Mouse (Mus musculus): Measurements from ENCODE around the gene Elovl3.
"Not testable (repeated sequence)": the region's sequence is repeated elsewhere in the genome, so short reads cannot be mapped to it uniquely, and the experiment has no call there.

Gene Elovl3

DNA sequence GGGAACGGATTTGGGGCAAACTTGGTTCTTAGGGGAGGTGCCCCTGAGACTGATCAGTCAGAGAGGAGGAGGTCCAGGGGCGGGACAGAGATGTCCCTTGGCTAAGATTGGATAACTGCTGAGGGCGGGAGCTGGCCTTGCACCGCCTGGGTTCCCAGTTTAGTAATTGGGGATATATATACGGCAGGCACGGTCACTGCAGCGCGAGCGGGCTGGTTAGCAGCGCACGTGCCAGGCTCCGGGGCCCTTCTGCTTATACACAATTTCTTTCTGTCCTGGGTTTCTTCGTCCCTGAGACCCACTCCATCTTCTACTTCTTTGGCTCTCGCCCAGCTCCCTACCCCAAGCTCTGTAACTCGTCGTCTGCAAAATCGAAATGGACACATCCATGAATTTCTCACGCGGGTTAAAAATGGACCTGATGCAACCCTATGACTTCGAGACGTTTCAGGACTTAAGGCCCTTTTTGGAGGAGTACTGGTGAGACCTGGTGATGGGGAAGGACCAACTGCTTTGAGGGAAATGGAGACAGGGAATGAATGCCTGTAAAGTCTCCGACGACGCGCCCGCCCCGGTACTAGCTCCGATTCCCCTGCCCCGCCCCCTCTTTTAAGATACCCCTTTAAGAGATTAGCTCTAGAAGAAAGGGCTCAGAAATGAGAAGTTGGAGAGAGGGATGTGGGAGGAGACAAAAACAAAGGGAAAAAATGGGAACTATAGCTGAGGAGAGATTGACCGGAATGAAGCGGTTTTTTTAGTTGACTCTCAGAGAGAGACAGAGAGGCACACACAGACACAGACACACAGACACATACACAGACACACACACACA is at the start of gene Elovl3:
Elovl3 (plus strand) TSS at position 204 of the 832 bp plus-strand sequence.
- no peak for DNase-seq

- no peak for DNase-seq
These were observed 46.5 kb upstream of the Elovl3 start for GRCm38 (mm10) chr19:46085185-46085584.

- peak; percentile 52 to 61 for DNase-seq
These were observed 45.4 kb upstream of the Elovl3 start for GRCm38 (mm10) chr19:46086337-46086736.

- DNase-seq, result peak in 1 of 2 experiments; percentile 27
These were observed 43.8 kb upstream of the Elovl3 start for GRCm38 (mm10) chr19:46087871-46088270.

DNA sequence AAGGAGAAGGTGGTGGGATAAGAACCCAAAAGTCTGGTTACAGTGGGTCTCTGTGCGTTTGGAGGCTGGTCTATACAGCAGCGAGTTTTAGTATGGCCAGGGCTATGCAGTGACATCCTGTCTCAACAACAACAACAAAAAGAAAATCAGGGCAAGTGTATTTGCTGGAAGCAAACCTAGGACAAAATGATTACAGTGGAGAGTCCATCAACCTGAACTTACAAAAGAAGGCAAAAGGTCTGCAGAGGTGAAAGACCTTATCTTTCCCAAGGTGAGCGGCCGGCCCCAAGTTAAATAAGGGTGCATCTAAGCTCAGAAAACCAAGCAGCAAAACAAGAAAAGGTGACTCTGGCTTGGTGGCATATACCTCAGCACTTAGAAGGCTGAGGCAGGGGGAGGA is 40.1 kb upstream of the Elovl3 start:
- DNase-seq, result no peak

- DNase-seq, result no peak
These were observed 37.6 kb upstream of the Elovl3 start for GRCm38 (mm10) chr19:46094144-46094543.

DNA sequence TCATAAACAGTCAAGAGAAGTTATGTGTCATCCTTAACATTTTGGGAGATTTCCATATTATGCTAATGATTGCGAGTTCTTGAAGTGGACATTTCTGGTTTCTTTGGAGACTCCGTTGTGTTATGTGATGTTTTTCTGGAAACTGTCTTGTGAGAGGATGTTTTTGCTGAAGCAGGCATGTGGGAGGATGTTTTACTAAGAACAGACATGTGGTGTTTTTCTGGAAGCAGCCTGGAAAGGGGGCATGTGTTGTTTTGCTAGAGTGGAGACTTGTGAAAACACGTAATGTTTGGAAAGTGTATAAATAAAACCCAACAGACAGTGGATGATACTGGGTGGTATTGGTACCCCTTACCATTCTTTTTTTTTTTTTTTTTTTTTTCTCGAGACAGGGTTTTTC is 36.4 kb upstream of the Elovl3 start:
- DNase-seq, result no peak

- DNase-seq, result no peak
These were observed 35.3 kb upstream of the Elovl3 start for GRCm38 (mm10) chr19:46096396-46096795.

GRCm38 (mm10) chr19:46099561-46099960 is 32.1 kb upstream of the Elovl3 start:
- no peak for DNase-seq

DNA sequence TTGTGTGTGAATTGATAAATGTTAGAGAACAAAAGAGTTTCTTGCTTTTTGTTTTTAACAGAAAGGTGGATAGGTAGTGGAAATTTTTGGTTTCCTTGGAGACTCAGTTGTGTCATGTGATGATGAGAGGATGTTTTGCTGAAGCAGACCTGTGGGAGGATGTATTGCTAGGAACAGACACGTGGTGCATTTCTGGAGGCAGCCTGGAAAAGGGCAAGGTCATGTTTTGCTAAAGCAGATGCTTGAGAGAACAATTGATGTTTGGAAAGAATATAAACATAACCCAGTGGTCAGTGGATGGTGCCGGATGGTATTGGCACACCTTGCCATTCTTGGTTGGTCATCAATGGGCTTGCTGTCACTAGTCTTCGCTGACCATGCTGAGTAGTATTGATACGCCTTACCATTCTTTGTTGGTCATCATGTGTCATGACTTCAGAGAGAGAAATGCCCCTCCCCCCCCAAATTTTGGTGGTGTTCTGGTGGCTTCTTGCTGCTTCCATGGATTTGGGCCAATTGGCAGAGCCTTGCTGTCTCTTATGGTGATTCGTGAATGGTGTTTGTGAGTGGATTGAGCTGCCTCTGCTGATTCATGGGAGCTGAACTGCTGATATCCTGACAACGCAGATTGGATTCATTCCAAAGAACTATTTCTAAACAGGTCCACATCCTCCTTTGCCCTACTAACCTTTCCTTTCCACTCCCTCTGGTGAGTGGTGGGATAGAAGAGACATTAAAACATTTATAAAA is 28.1 kb upstream of the Elovl3 start:
- no peak for DNase-seq

- DNase-seq, result no peak
These were observed 27.5 kb upstream of the Elovl3 start for GRCm38 (mm10) chr19:46104187-46104557.

- no peak for DNase-seq
These were observed 21.5 kb upstream of the Elovl3 start for GRCm38 (mm10) chr19:46110214-46110613.

GRCm38 (mm10) chr19:46110781-46111180 is 20.9 kb upstream of the Elovl3 start:
- DNase-seq, result no peak

DNA sequence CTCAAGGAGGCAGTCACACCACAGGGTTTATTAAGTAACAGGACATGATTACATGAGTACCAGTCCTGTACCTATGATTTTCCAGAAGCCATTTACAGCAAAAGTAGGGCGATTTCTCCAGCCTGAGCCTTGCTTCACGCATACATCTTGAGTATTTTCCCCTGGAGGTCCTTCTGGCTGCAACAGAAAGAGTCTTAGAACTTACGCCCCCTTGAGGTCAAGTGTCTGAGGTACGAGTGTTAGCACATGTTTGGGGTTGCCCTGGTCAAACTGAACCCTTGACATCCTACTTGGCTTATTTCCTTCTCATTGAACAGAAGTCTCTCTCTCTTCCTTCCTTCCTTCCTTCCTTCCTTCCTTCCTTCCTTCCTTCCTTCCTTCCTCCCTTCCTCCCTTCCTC is 17.1 kb upstream of the Elovl3 start:
- DNase-seq, result no peak

- DNase-seq, result no peak
These were observed 12.2 kb upstream of the Elovl3 start for GRCm38 (mm10) chr19:46119458-46119857.

DNA sequence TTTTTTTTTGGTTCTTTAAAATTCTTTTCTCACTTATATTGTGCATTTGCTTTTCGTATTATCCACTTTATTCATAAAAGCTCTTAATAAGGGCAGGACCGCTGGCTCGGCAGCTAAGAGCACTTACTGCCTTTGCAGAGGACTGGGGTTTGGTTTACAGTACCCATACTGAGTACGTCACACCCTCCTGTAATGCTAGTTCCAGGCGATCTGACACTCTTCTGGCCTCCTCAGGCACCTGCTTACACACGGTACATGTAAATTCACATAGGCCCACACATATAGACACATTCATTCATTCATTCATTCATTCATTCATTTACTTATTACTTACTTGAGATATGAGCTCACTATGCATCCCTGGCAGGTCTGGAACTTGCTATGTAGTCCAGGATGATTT is 10.8 kb upstream of the Elovl3 start:
- no peak for DNase-seq

DNA sequence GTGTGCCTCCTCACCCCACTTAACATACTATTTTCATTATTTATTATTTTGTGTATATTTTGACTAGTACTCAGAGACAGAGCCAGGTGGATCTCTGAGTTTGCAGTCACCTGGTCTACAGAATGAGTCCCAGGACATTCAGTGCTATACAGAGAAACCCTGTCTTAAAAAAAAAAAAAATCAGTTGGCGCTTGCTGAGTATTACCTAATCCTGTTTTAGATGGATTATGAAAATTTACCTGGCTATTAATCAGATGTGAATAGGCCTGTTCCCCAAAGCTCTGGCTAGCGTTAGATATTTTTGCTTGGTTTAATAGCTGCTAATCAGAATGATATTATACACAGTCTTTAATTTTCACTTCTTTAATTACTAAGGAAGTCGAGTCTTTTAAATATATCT is 7.8 kb upstream of the Elovl3 start:
- no peak for DNase-seq

- DNase-seq, result no peak
These were observed 7.0 kb upstream of the Elovl3 start for GRCm38 (mm10) chr19:46124651-46125050.

DNA sequence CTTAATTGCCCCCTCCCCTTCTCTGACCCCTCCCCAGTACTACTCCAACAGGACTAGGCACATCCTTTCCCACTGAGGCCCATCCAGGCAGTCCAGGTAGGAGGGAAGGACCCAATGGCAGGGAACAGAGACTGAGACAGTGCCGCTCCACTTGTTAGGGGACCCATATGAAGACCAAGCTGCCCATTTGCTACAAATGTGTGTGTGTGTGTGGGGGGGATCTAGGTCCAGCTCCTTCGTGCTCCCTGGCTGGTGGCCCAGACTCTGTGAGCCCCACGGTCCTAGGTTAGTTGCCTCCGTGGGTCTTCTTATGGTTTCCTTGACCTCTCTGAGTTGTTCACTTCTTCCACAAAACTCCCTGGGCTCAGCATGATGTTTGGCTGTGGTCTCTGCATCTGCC is 5.4 kb upstream of the Elovl3 start:
- DNase-seq, result no peak

DNA sequence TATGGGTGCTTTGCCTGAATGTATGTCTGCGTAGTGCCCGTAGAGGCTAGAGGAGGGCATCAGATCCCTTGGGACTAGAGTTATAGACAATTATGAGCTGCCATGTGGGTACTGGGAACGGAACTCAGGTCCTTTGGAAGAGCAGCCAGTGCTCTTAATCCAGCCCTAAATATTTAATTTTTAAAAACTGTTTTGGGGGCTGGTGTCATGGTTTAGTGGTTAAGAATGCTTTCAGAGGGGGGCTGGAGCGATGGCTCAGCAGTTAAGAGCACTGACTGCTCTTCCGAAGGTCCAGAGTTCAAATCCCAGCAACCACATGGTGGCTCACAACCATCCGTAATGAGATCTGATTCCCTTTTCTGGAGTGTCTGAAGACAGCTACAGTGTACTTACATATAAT is 2.0 kb upstream of the Elovl3 start:
- not testable (repeated sequence) for DNase-seq

- DNase-seq, result no peak
These were observed 414 bp upstream of the Elovl3 start for GRCm38 (mm10) chr19:46131283-46131682.

DNA sequence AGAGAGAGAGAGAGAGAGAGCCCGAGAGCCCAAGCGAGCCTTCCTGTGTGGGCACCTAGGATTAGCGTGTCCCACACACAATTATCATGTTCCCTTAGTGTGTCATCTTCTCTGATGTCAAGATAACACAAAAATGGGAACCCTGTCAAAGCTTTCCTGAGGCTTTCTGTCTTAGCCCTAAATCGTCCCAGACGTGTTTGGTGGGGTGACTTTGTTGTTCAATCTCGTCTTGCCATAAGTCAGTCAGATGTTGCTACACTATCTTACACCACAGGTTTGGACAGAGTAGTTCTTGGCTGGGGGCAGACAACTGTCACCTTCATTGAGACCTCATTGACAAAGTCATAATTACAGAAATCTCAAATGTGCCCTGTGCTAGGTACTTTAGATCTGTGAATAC is 880 bp downstream of the Elovl3 start:
- no peak for DNase-seq

DNA sequence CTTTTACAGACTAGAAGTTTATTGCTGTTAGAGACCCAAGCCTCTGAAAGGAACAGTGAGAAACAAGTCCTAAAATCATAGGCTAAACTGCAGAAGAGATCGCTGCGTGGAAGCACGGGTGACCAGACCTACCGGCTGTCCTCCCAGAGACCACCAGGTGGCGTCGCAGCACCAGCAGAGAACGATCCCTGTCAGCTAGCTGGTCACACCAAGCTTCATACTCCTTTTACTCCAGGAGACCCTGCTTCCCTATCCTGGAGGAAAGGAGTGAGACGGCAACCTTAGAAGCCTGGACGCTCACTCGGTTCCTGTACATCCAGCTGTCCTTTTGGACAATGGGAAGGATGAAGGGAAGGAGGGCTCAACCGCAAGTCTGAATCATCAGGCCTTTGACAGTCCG is 3.6 kb downstream of the Elovl3 start:
- DNase-seq, result peak; percentile 93 to 96
